ENCODE assay signal across 7 mouse cellular contexts in the genomic region with DNA sequence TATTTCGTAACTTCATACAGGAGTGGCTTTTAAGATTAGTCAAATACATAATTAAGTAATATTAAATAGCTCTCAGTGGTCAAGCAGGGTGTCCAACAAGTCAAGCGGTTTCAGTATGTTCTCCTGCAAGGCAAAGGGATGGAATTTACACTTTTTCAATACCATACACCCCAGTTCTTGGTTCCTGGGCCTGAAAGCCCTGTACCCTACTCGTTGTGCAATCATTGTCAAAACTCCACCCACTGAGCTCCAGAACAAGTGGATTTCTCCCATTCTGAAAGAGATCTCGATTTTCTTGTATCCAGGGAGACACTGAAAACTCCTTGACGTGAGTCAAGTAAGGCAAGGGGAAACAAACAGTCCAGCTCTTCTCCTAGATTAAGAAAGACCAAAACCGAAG. TPM values are rescaled to one million over a fixed set of nuclear protein-coding genes. Genes with fewer than 3 reads are reported as not detected.
DNase-seq lines count a peak whose midpoint lies in the region; ATAC-seq and TF ChIP-seq lines count a peak whose summit lies in the region.

No protein-coding gene starts in this region.

- H3K4me3 ChIP-seq in heart, embryonic 12.5 days, result peak overlapping the region; percentile 72
- H3K4me3 ChIP-seq in liver, postnatal 0 days (ENCODE audit: low read depth, low read length), result peak overlapping the region; percentile 70
- H3K4me3 ChIP-seq in stomach, embryonic 14.5 days (ENCODE audit: low read depth, low read length), result peak overlapping the region; percentile 50

- no peak for TF ChIP-seq EP300 in liver, postnatal 0 days (IDR thresholded peaks at IDR 0.05; ENCODE audit: low read depth)

- no peak overlapping the region; the same call in 1 of the 2 replicates for H3K9ac ChIP-seq in heart, embryonic 12.5 days
- H3K9ac ChIP-seq in liver, postnatal 0 days (replicated peaks), result peak overlapping the region; percentile 68
- H3K9ac ChIP-seq in stomach, embryonic 14.5 days (replicated peaks; ENCODE audit: low read depth, low read length), result no peak overlapping the region

- 0 out of 2 replicates have a peak, but pooled peaks cover 3% of the 10 kb centered on the region for H3K36me3 ChIP-seq in heart, embryonic 12.5 days
- no peaks in the 10 kb centered on the region for H3K36me3 ChIP-seq in liver, postnatal 0 days (replicated peaks; ENCODE audit: insufficient read depth, low read length)
- no peaks in the 10 kb centered on the region for H3K36me3 ChIP-seq in stomach, embryonic 14.5 days (ENCODE audit: control insufficient read depth, insufficient read depth, low read length)

- DNase-seq in CD4-positive helper T cell, adult 2 months (ENCODE audit: low read depth, low spot score), result peak; percentile 2
- DNase-seq in MN1 (ENCODE audit: low spot score), result peak; percentile 6
- peak; percentile 12 for DNase-seq in liver, postnatal 0 days
- no peak for DNase-seq in cerebellum, adult 8-10 months
- DNase-seq in left cerebral cortex, postnatal 10 days (ENCODE audit: extremely low spot score in 1 of 2, low spot score in 2 of 2), result no peak

- intact Hi-C loops in left cerebral cortex, postnatal 10 days (cut with DNase I), result no loop called here

- ATAC-seq in heart, embryonic 12.5 days (ENCODE audit: insufficient number of reproducible peaks, low FRiP score), result no peak
- ATAC-seq in liver, postnatal 0 days, result no peak
- ATAC-seq in stomach, embryonic 14.5 days (ENCODE audit: insufficient number of reproducible peaks, insufficient read depth, low FRiP score, low read depth), result no peak

- peak overlapping the region; percentile 96 for H3K4me2 ChIP-seq in heart, embryonic 12.5 days
- H3K4me2 ChIP-seq in liver, postnatal 0 days (ENCODE audit: low read depth, low read length), result peak overlapping the region; percentile 84
- H3K4me2 ChIP-seq in stomach, embryonic 14.5 days (replicated peaks; ENCODE audit: low read depth, low read length), result peak overlapping the region; percentile 68

- TF ChIP-seq CTCF in liver, postnatal 0 days (IDR thresholded peaks at IDR 0.05; ENCODE audit: low read depth), result no peak

- WGBS in heart, embryonic 12.5 days, result 47% methylated on average over 6 of the region's 6 CpGs
- WGBS in liver, postnatal 0 days (ENCODE audit: insufficient replicate concordance), result 36% methylated on average over 6 of the region's 6 CpGs
- WGBS in stomach, embryonic 14.5 days, result 47% methylated on average over 6 of the region's 6 CpGs

- H3K27me3 ChIP-seq in heart, embryonic 12.5 days (replicated peaks), result no peaks in the 10 kb centered on the region
- no peaks in the 10 kb centered on the region for H3K27me3 ChIP-seq in liver, postnatal 0 days (ENCODE audit: insufficient read depth, low read length)
- H3K27me3 ChIP-seq in stomach, embryonic 14.5 days (ENCODE audit: control insufficient read depth, insufficient read depth, low read length), result no peaks in the 10 kb centered on the region

- no peaks in the 10 kb centered on the region for H3K9me3 ChIP-seq in heart, embryonic 12.5 days (replicated peaks)
- H3K9me3 ChIP-seq in liver, postnatal 0 days (ENCODE audit: low read length), result no peaks in the 10 kb centered on the region
- H3K9me3 ChIP-seq in stomach, embryonic 14.5 days (ENCODE audit: control insufficient read depth, low read depth, low read length), result no peaks in the 10 kb centered on the region

- 0 out of 2 replicates have a peak, but pooled peaks cover 5% of the 10 kb centered on the region for H3K4me1 ChIP-seq in heart, embryonic 12.5 days (replicated peaks)
- H3K4me1 ChIP-seq in liver, postnatal 0 days (ENCODE audit: insufficient read depth), result no peaks in the 10 kb centered on the region
- no peaks in the 10 kb centered on the region for H3K4me1 ChIP-seq in stomach, embryonic 14.5 days (ENCODE audit: control insufficient read depth, insufficient read depth, low read length)

- H3K27ac ChIP-seq in heart, embryonic 12.5 days (ENCODE audit: poor library complexity, severe bottlenecking), result no peak overlapping the region
- H3K27ac ChIP-seq in liver, postnatal 0 days (ENCODE audit: low read depth), result peak overlapping the region; percentile 73
- H3K27ac ChIP-seq in stomach, embryonic 14.5 days (ENCODE audit: low read length), result no peak overlapping the region

RNA-seq across cellular contexts. Expression of a gene that starts 1.2 kb away (rescaled TPM):
- polyA plus RNA-seq in heart, embryonic 12.5 days (2016; fragmentation: Nextera tagmentation; extraction: Ambion mirVana), result 10.8 and 12.1 TPM in 2 replicates
- polyA plus RNA-seq in liver, postnatal 0 days (2015; fragmentation: Nextera tagmentation; extraction: Ambion mirVana), result 7.4 and 7.6 TPM in 2 replicates
- 14.7 and 17.0 TPM in 2 replicates for polyA plus RNA-seq in stomach, embryonic 14.5 days (2014; fragmentation: Nextera tagmentation; extraction: Ambion mirVana)
- total RNA-seq in left cerebral cortex, postnatal 10 days (2021), result 10 to 100 TPM; 15.5 to 16.4 TPM

Comparison
In these comparisons a context has a peak if more than half of its experiments do, and no peak if none do; other contexts are left out.
1. DNase-seq: peak in CD4-positive helper T cell, adult 2 months (single experiment), MN1 (single experiment) and liver, postnatal 0 days (single experiment); none in cerebellum, adult 8-10 months (single experiment) and left cerebral cortex, postnatal 10 days (0 of 2).
2. Peak in every context shown above with its lines, with median percentiles within 50 percentile points of each other: H3K4me2 ChIP-seq and H3K4me3 ChIP-seq.